Mouse (Mus musculus) embryo, embryonic 10 days (tissue): ENCODE measurements around the gene Arhgap45.

ENCODE experiments used
- DNase-seq: peaks from one replicate; pipeline ENCODE4 v3.0.0-alpha.2; 2015; ENCODE audit warnings: low spot score

Gene Arhgap45

DNA sequence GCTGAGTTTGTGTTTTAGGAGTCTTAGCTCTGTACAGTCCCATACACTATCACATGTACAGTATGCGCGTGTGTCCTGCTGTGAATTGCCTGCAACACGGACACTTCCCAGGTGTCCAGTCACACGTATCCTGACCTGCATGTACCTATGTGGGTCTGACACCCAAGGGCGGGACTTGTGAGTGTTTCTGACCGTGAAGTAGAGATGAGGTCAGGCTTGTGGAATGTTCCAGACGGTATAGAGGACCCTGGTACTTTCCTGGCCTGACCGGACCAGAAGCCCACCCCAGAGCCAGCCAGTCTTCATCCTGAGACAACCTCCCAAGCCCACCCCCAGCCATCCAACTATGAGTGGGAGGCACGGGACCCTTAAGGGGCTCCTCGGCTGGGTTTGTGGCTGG lies 870 bp upstream of the Arhgap45 start:
- no peak for DNase-seq

DNA sequence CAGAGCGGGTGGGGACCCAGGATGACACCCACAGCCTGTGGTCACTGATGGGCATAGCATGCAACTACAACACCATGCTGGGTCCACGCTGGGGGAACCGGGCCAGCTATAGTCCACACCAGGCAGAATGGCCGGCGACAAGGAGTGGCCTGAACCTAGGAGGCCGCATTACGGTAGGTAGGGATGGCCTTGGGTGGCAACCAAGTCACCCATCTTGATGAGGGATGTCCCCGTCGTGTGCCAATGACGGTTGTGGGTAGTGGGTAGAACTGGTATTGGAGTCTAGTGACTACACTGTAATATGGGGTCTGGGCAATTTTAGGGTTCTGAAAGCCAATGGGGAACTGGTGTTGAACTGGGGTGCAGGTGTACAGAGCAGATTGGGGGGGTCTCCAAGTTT lies 478 bp downstream of the Arhgap45 start:
- no peak for DNase-seq

DNA sequence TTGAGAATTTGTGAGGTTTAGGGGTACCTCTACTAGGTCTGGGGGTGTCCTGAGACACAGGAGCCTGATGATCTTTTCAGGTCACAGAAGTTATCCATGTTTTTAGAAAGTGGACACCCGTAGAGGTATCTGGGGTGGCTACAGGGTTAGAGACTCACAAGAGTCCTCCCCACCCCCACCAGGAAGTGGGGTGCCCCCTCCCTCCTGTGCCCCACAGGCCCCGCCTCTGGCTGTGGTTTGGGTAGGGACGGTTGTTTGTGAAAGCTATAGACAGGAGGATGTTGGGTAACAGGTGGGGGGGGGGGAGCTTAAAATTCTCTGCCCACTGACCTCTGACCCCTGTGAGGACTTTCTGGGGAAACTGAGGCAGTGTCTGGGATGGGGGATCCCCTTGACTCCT lies 908 bp downstream of the Arhgap45 start:
- no peak for DNase-seq

DNA sequence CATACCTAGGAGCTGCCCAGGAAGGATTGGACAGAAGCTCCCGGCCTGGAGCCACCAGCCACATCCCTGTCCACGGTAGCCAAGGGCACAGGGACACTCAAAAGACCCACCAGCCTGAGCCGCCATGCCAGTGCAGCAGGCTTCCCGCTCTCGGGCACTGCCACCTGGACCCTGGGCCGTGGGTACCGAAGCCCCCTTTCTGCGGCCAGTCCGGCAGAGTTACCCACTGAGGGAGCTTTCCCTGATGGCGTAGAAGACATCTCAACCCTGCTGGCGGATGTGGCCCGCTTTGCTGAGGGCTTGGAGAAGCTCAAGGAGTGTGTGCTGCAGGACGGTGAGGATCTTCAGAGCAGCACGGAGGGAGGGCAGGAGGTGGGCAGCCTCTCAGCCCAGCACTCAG lies 1.3 kb downstream of the Arhgap45 start:
- DNase-seq: no peak

DNA sequence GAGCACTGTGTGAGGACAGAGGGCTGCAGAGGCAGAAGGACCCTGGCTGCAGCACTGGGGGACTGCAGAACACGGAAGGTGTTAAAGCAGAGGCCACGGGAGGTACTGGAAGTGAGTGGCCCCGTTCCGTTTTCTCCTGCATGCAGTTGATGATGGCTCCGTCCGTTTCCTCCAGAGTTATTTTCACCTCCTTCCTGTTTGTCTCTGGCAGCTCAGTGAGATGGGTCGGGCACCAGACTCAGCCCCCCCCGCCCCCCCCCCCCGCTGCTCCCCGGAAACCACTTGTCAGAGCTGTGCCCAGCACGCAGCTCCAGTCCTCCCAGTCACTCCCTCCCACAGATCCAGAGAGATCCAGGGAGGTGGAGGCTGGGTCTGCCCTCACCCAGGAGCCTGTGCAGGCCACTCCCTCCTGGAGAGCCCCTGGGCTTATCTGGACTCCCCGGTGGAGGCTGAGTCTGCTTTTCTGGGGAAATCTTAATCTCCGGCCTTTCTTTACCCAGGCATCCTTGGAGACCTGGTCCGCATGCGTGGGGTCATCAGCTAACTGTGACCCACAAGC lies 2.4 kb downstream of the Arhgap45 start:
- no peak for DNase-seq

DNA sequence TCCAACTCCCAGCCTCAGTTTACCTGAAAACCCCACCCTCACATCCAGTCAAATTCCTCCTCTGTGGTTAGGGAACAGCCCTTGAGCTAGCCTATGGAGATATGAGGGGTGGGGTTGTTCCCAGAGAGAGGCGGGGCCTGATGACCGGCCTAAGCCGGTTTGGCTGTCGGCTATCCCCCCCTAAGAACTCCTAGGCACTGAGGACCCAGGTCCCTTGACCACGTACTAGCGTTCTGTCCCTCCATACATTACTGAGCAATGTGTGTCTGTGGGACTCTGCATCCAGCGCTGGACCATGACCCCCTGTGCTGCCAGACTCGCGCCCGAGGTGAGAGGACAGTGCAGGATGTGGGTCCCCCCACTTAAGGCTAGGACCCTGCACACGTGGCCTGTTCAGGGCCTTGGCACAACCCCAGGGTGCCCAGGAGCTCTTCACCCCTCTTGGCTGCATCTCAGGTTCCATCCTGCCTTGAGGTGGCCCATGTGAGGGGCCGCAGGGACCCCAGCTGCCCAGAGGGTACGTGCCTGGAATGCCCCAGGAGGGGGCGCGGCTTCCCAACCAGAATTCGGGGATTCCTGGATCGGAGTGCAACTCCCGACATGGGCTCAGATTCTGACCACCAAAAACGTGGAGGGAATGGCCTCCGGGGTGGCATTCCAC lies 3.1 kb downstream of the Arhgap45 start:
- peak; percentile 73 for DNase-seq

DNA sequence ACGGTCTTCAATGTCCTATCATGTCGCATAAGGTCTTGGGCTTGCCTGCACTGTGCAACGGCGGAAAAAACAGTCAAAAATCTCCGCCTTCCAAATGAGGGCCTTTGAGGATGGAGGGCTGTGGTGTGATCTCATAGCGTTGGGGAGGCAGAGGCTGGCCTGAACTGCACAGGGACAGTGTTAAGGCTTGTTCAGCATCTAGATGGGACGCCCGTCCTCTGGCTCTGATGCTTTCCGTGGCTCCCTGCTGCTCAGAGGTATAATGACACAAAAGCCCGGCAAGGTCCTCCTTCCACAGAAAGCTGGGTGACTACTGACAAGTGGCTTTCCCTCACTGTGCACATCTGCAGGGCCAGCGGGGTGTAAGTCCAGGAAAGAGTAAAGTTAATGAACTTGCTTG lies 3.7 kb downstream of the Arhgap45 start:
- no peak for DNase-seq

DNA sequence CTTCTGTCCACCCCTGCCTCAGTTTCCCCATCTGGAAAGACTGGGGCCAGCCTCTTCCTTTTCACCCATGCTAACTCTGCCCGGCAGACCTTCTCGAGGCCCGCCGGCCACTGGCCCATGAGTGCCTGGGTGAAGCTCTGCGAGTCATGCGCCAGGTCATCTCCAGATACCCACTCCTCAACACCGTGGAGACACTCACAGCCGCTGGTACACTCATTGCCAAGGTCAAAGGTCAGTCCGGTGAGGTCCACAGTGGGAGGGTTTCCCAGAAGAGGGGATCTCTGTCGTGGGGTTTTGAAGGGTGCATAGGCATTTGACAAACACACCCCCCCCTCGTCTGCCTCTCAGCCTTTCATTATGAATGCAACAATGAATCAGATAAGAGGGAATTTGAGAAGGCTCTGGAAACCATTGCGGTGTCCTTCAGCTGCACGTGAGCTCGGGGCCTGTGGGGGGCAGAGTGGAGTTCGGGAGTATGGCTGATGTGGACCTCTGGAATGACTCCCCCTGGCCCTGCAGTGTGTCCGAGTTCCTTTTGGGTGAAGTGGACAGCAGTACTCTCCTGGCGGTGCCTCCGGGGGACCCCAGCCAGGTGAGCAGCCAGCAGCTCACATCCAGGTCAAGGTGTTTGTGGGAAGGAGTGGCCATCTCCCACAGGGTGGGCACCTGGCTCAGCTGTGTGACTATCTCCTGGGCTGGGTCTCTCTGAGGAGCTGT lies 4.3 kb downstream of the Arhgap45 start:
- no peak for DNase-seq

DNA sequence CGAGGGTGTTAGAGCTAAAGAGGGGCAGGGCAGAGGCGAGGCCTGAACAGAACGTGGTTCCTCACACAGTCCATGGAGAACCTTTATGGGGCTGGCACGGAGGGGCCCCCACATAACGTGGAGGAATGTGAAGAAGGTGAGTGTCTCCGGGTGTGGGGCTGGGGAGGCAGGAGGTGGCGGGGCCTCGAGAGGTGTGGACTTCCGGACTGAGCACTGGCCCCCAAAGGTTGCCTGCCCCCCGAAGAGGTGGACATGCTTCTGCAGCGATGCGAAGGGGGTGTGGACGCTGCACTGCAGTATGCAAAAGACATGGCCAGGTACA lies 4.8 kb downstream of the Arhgap45 start:
- DNase-seq: no peak

DNA sequence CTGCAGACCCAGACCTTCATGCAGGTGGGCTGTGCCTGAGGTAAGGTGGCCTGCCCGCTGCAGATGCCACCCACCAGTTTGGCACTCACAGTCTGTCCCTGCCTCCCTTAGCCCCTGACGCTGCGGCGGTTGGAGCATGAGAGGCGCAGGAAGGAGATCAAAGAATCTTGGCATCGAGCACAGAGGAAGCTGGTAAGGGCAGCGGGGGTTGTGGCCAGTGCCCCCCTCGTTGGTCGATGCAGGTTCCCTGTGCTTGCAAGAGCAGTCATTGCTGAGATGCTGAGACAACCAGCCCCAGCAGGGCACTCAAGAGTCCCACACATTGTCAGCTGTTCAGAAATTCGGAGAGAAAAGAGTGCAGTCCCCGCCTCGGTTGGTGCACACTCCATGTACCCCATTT lies 5.7 kb downstream of the Arhgap45 start:
- DNase-seq: no peak

DNA sequence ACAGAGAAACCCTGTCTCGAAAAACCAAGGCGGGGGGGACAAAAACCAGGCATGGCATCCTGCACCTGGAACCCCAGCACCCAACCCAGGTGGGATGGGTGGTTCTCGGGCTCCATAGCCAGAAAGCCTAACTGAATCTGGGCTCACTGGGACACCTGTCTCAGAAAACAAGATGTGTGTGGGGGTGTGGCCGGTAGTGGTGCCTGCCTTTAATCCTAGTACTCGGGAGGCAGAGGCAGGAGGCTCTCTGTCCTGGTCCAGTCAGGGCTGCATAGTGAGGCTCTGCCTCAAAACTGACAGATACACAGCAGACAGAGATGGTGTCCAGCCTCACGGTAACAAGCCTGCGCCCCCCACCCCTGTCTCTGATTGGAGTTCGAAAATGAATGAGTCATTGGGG lies 6.4 kb downstream of the Arhgap45 start:
- no peak for DNase-seq

DNA sequence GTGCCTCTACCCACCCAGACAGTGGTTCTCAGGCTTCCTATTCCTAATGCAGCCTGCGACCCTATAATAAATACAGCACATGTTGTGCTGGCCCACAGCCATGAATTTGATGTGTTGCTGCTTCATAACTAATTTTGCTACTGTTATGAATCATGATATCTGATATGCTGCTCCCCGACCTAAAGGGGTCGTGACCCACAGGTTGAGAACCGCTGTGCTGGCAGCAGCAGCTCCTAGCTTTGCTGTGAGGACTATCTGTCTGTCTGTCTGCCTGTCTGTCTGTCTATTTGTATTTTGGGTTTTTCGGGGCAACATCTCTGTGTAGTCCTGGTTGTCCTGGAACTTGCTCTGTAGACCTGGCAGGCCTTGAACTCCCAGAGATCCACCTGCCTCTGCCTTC lies 7.3 kb downstream of the Arhgap45 start:
- DNase-seq: no peak

DNA sequence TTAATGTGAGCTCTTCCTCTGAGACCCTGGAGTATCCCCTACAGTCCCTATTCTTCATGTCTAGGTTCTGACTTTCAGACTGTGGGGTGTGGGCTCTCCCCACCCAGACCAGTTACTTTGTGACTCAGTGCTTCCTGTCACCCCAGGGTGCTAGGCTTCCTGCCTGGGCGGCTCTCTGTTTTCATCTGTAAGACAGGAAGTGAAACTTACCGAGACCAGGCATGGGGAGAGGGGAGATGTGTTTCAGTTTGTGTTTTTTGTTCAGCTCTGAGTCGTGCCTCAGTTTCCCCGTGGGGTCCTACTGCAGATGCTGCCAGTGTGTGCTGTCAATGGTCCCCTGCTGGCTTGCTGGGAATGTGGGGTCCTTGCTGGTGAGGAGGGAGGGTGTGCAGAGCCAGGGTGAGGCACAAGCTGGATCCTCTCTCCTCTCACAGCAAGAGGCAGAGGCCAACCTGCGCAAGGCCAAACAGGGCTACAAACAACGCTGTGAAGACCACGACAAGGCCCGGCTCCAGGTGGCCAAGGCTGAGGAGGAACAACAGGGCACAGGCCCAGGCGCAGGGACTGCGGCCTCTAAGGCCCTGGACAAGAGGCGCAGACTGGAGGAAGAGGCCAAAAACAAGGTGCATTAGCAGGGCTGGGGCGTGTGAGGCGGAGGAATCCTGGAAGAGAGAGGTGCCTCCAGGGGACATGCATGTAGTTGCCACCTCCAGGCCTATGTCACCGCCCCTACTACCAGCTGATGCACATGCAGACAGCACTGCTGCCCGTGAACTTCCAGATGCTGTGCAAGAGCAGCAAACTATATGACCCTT lies 8.0 kb downstream of the Arhgap45 start:
- no peak for DNase-seq

DNA sequence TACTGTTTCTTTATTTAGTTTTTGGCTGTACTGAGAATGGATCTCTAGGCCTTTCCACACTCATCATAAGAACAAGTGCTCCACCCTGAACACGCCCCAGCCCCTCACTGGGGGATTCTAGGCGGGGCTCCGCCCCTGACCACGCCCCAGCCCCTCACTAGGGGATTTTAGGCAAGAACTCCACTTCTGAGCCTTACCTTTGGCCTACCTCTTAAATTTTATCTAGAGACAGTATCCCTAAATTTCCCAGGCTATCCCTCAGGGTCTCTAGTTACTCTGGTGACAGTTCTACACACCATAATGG lies 8.5 kb downstream of the Arhgap45 start:
- no peak for DNase-seq

DNA sequence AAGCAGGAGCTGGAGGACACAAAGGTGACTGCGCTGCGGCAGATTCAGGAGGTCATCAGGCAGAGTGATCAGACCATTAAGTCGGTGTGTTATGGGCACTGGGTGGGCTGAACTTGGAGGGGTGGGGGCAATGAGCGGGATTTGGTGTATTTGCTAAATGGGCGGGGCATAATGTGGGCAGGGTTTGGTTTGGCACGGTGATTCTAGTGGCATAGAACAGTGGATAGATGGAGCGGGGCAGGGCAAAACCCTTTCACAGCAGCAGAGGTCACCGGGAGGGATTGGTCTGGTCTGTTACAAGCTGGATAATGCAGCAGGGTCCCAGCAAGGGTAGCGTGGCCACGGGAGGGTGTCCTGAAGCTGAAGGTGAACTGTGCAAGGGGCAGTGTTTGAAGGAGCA lies 9.0 kb downstream of the Arhgap45 start:
- no peak for DNase-seq

DNA sequence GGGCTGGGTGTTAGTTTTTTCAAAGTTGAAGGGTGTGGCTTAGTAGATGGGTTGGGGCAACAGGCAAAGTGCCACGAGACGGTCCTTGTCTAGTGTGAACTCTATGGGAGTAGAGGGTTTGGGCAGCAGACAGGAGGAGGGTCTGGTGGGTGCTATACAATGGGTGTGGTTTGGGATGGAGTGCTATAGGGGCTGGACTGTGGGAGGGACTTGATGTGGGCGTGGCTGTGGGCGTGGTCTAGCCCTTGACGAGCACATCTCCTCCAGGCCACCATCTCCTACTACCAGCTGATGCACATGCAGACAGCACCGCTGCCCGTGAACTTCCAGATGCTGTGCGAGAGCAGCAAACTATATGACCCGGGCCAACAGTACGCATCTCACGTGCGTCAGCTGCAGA lies 9.4 kb downstream of the Arhgap45 start:
- DNase-seq: peak; percentile 65

DNA sequence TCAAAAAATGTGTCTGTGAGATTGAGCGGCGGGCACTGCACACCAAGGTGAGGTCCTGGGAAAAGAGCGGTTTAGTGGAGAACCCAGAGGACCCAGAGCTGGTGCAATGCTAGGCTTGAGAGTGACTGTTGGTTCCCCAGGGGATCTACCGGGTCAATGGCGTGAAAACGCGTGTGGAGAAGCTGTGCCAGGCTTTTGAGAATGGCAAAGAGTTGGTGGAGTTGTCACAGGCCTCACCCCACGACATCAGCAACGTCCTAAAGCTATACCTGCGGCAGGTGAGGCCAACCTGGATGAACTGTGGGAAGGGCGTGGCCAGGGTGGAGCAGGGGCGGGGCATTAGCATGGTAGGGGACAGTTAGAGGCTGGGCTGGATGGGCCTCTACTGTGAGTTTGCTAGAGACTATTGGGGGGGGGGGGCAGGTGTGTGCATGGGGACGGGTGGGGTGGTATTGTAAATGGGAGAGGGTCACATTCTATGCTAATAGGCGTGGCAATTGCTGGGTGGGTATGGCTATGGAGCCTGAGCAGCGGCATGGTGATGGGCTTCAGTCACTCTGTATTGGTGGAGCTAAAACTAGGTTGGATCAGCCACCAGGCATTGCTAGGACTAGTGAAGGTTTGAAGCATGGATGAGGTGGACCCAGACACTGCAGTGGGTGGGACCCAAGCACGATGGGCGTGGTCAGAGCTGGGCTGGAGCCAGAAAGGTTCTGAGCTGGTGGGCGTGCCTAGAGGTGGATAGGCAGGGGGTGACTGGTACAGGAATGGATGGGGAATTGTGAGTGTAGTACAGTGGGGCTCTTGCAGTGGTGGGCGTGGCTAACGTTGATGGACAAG lies 11.4 kb downstream of the Arhgap45 start:
- no peak for DNase-seq

DNA sequence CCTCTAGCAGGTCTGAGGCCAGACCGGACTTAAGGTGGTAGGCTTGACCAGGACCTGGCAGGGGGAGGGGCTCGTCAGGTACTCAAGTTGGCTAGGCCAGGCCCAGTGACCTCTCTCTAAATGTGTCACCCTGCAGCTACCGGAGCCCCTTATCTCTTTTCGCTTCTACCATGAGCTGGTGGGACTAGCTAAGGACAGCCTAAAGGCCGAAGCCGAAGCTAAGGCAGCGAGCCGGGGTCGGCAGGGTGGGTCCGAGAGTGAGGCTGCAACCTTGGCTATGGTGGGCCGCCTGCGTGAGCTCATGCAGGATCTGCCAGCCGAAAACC lies 12.0 kb downstream of the Arhgap45 start:
- no peak for DNase-seq

DNA sequence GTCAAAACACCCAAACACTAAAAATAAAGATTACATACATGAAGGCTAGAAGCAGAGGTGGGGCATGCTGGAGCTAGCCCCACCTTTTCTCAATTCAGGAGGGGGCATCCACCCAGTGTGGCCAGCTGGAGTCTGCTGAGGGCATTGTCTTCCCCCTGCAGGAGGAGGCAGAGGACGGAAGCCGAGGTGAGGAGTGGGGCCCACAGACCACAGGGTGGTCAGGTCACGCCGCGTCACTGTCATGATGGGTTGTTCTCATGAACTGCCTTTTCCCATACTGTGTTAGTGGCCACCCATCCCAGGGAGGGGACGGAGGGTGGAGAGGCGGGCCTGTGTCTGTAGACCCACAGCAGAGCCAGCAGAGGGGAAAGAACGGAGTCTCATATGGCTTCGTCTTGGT lies 13.7 kb downstream of the Arhgap45 start:
- DNase-seq: no peak

DNA sequence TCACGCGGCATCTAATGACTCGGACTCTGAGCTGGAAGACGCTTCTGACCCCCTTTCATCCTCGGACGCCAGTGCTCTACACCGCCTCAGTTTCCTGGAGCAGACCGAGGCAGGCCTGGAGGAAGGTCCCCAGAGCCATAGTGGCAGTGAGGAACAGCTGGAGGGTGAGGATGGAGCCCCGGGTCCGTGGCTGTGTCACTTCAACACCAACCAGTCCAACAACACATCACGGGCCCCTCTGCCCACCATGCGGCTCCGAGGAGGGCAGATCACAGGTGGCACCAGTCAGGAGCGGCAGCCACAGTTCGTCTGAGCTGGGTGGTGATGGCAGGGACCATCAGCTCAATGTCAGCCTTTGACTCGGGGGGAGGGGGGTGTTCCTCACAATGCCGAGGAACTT lies 14.3 kb downstream of the Arhgap45 start:
- DNase-seq: no peak

DNA sequence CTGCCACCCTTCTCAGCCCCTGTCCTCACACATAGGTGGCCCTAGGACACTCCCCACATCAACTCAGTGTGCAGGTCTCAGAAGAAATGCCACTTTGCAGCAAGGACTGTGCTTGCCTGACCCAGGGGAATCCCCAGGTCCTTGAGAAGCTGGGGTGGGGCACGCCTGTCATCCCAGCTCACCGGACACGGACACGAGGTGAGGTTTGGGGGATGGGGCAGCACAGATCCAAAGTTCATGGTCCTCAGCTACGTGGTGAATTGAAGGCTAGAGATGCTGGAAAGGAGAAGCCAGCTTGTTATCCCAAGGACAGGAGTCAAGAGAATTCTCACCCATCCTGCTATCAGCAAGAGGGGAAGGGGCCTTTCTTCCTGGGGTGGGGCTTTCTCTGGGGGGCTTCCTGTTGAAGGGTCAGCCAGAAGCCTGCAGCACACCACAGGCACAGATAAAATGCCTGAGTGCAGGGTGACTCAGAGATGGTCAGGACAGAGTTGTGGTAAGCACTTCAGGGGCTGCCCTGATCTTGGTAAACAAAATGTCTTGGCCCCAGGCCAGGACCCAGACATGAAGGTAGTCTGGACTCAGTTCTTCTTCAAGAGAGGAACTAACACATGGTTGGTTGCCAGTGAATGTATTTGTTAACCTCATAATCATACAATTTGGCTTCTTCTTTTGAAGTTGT lies 16.5 kb downstream of the Arhgap45 start:
- DNase-seq: no peak
